Mouse (Mus musculus) ES-Bruce4 (cell line): ENCODE results near the gene P2ry2. TPM values are rescaled to one million over a fixed set of nuclear protein-coding genes. Genes with fewer than 3 reads are reported as not detected.

Experiments used
- H3K27ac ChIP-seq: 2 replicates; pipeline ENCODE4 v1.5.1; 2012; ENCODE audit warnings: low read length, inconsistent platforms; ENCODE audit not compliant: insufficient read depth
- H3K27me3 ChIP-seq: 2 replicates; pipeline ENCODE4 v1.6.1; 2012; ENCODE audit warnings: mild to moderate bottlenecking, low read length, inconsistent platforms; ENCODE audit not compliant: control insufficient read depth, poor library complexity, insufficient read depth, severe bottlenecking
- H3K36me3 ChIP-seq: 2 replicates; pipeline ENCODE4 v1.6.1; 2012; ENCODE audit warnings: inconsistent platforms, mild to moderate bottlenecking, low read length, moderate library complexity; ENCODE audit not compliant: control insufficient read depth, poor library complexity, insufficient read depth, severe bottlenecking
- H3K4me1 ChIP-seq: one replicate; pipeline ENCODE4 v1.8.1; 2011; ENCODE audit warnings: low read length; ENCODE audit not compliant: control insufficient read depth, insufficient read depth
- H3K4me3 ChIP-seq: 2 replicates; pipeline ENCODE4 v1.5.1; 2011; ENCODE audit warnings: low read depth, mild to moderate bottlenecking, low read length
- H3K9ac ChIP-seq: 2 replicates; pipeline ENCODE4 v1.6.1; 2012; ENCODE audit warnings: low read depth, mild to moderate bottlenecking, inconsistent platforms; ENCODE audit not compliant: poor library complexity, severe bottlenecking
- H3K9me3 ChIP-seq: replicated peaks from 2 replicates; pipeline ENCODE4 v1.6.1; 2012; ENCODE audit warnings: mild to moderate bottlenecking, low read length, inconsistent platforms; ENCODE audit not compliant: control insufficient read depth, poor library complexity, insufficient read depth, severe bottlenecking
- CTCF ChIP-seq: IDR thresholded peaks from one replicate; pipeline ENCODE4 v1.8.1; 2011; ENCODE audit warnings: low read depth, low read length
- EP300 ChIP-seq: IDR thresholded peaks from 2 replicates; pipeline ENCODE4 v1.6.1; 2011; ENCODE audit warnings: low read depth, low read length; ENCODE audit not compliant: insufficient read depth
- POLR2A ChIP-seq: IDR thresholded peaks from one replicate; pipeline ENCODE4 v1.8.1; 2011; ENCODE audit warnings: low read length; ENCODE audit not compliant: insufficient read depth
- polyA plus RNA-seq: library from polyadenylated mRNA; stranded (reverse); fragments of >200 nt; gene quantifications from 2 replicates; pipeline ENCODE4 v1.2.4, GENCODE M21; 2011; ENCODE audit warnings: low read depth; ENCODE audit not compliant: missing spikeins, insufficient read depth, insufficient read length

The P2ry2 gene
- polyA plus RNA-seq, 1 experiment = 0.96 TPM

DNA sequence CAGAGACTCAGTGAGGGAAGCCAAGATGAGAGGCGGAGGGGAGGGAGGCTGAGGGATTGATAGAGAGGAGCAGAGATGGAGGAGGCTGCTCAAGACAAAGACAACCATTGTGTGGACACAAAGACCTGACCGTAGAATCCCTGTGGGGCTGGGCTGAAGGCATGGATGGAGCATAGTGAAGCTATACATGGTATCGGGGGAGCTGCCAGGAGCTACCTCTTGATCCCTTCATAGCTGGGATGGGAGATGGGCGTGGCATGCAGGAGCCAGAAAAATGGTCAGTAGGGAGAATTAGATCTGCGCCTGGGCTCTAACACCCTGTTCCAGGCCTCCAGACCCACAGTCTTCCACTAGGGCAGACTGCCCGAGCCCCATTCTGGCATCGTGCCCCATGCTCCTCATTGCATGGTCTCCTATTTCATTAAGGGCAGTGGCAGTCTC is 4.4 kb upstream of the P2ry2 start:
- no peaks in the 10 kb centered on the region for H3K4me1 ChIP-seq
- no peaks in the 10 kb centered on the region for H3K9me3 ChIP-seq
- H3K9ac ChIP-seq = no peak overlapping the region
- H3K36me3 ChIP-seq = no peaks in the 10 kb centered on the region
- H3K27me3 ChIP-seq = no peaks in the 10 kb centered on the region
- no peak overlapping the region for H3K4me3 ChIP-seq
- no peak overlapping the region for H3K27ac ChIP-seq
- TF ChIP-seq CTCF (no peak), POLR2A (no peak), EP300 (no peak)

DNA sequence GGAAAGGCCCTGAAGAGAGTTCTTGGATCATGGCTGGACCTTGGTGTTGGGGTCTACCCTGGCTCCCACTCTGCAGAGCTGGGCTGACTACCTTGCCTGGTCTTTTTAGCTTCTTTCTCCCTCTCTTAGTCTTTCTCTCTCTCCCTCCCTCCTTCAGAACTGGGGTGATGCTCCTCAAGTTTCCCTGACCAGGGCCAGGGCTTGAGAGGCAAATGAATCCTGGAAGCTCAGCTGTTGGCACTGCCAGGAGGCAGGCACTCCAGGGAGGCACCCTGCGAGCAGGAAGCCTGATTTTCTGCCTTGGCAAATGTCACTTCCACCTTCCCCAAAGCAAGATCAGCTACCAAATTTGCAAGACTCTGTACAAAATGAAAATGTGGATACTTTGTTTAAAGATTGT is 2.3 kb upstream of the P2ry2 start:
- no peak overlapping the region for H3K27ac ChIP-seq
- no peak overlapping the region for H3K4me3 ChIP-seq
- no peak overlapping the region for H3K9ac ChIP-seq
- no peaks in the 10 kb centered on the region for H3K4me1 ChIP-seq
- TF ChIP-seq CTCF (no peak), POLR2A (no peak), EP300 (no peak)
- no peaks in the 10 kb centered on the region for H3K9me3 ChIP-seq
- no peaks in the 10 kb centered on the region for H3K36me3 ChIP-seq
- no peaks in the 10 kb centered on the region; the same call in 1 of the 2 replicates for H3K27me3 ChIP-seq

DNA sequence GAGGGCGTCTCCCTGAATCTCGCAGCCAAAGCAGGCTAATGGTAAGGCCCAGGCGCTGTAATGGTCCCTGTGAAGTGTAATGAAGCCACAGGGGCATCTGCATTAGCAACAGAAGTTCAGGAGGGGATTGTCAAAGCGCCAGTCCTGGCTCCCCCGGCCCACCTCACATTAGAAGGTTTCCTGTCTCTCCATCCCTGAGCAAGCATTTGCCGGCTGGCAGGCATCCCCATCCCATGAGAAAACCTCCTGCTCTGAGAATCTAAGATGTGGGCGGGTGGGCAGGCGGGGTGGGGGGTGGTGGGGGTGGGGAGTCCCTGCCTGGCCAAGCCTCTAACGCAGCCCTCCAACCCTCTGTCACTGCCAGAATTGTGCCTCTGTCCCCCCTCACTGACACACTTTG is 1.4 kb upstream of the P2ry2 start:
- no peaks in the 10 kb centered on the region for H3K4me1 ChIP-seq
- no peaks in the 10 kb centered on the region; the same call in 1 of the 2 replicates for H3K27me3 ChIP-seq
- no peaks in the 10 kb centered on the region for H3K9me3 ChIP-seq
- H3K9ac ChIP-seq = no peak overlapping the region
- H3K36me3 ChIP-seq = no peaks in the 10 kb centered on the region
- TF ChIP-seq EP300 = no peak
- no peak for TF ChIP-seq CTCF
- TF ChIP-seq POLR2A = no peak
- H3K4me3 ChIP-seq = no peak overlapping the region
- H3K27ac ChIP-seq = no peak overlapping the region

DNA sequence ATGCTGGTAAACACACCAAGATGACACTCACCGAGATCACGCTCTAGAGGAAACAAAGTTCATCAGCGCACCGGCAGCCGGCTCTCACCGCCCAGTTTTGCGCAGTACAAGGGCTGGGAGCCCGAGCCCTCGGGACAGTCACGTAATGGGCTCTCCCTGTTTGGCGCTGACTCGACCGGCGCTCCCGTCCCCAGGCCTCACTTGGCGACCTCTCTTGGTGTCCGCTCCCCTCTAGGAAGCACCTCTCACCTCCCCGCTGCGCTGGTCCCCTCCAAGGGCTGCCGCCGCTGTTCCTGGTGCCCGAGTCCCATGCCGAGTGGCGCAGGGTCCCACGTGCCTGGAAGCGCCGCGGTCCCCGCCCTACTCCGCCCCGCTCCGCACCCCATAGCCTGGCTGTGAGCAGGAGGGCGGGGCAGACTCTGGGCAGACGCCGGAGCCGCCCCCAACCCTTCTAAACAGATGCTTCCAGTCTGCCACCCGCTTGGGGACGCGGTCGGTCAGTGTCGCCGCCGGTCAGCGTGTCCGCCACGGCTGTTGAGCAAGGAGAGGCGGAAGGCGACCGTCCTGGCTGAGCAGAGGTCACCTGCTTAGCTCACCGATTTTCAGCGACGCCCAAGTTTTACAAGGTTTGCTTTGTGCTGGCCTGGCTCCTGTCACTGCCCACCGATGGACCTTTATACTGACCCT is 842 bp downstream of the P2ry2 start:
- Histone ChIP-seq H3K4me1 (no peaks in the 10 kb centered on the region), H3K9me3 (no peaks in the 10 kb centered on the region), H3K4me3 (peak overlapping the region; percentile 71), H3K9ac (peak overlapping the region; percentile 48; the same call in 1 of the 2 replicates), H3K36me3 (no peaks in the 10 kb centered on the region), H3K27ac (no peak overlapping the region), H3K27me3 (no peaks in the 10 kb centered on the region; the same call in 1 of the 2 replicates)
- TF ChIP-seq CTCF = no peak
- TF ChIP-seq POLR2A = no peak
- no peak for TF ChIP-seq EP300

GRCm38 (mm10) chr7:101010741-101011140 is 1.9 kb downstream of the P2ry2 start:
- Histone ChIP-seq H3K27ac (no peak overlapping the region), H3K27me3 (no peaks in the 10 kb centered on the region; the same call in 1 of the 2 replicates), H3K4me1 (no peaks in the 10 kb centered on the region), H3K9ac (no peak overlapping the region), H3K4me3 (no peak overlapping the region), H3K36me3 (no peaks in the 10 kb centered on the region), H3K9me3 (no peaks in the 10 kb centered on the region)
- TF ChIP-seq POLR2A = no peak
- TF ChIP-seq EP300 = no peak
- no peak for TF ChIP-seq CTCF

GRCm38 (mm10) chr7:101006201-101006600 is 6.5 kb downstream of the P2ry2 start:
- Histone ChIP-seq H3K9ac (no peak overlapping the region), H3K27me3 (no peaks in the 10 kb centered on the region; the same call in 1 of the 2 replicates), H3K4me3 (no peak overlapping the region), H3K36me3 (no peaks in the 10 kb centered on the region), H3K4me1 (peaks cover 4% of the 10 kb centered on the region), H3K27ac (no peak overlapping the region), H3K9me3 (no peaks in the 10 kb centered on the region)
- TF ChIP-seq POLR2A = no peak
- no peak for TF ChIP-seq EP300
- TF ChIP-seq CTCF = no peak
